Mouse (Mus musculus): ENCODE measurements around the gene Spns2. TPM values are rescaled to one million over a fixed set of nuclear protein-coding genes. Genes with fewer than 3 reads are reported as not detected.

Gene Spns2
- polyA plus RNA-seq (2015; fragmentation: Nextera tagmentation; extraction: Ambion mirVana), result 23.6 and 29.6 TPM in 2 replicates

DNA sequence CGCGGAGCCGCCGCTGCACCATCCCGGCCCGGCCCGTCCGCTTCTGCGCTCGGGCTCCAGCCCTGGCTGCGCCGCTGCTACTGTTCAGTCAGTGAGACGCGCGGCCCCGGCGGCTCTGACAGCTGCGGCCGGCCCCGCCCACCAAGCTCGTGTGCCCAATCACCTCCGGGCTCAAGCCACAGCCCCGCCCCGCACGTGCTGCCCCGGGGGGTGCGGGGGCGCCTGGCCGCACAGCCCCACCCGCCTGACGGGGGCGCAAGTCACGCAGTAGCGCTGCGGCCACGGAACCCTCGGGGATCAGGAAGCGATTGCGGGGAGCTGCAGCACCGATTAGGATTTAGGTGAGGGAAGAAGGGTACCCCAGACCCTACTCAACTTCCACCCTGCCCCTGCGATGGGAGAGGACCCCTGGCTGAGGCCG, at the start of gene Spns2:
Gene Spns2 (minus strand): TSS at position 24 of the 421 bp plus-strand sequence.
- TF ChIP-seq CTCF (IDR thresholded peaks at IDR 0.05; ENCODE audit: low read depth) (peak; percentile 68), EP300 (optimal IDR thresholded peaks at IDR 0.05) (no peak)
- peak; percentile 92 for DNase-seq (ENCODE audit: low spot score)
- Histone ChIP-seq H3K9me3 (ENCODE audit: control insufficient read depth, low read length) (no peaks in the 10 kb centered on the region), H3K9ac (ENCODE audit: low read length) (peak within 1 kb of the TSS; percentile 61), H3K36me3 (ENCODE audit: control insufficient read depth, insufficient read depth, low read length) (no peaks in the 10 kb centered on the region), H3K4me3 (ENCODE audit: low read depth, low read length) (peak within 1 kb of the TSS; percentile 50), H3K4me2 (replicated peaks; ENCODE audit: low read depth) (peak within 1 kb of the TSS; percentile 94), H3K27me3 (ENCODE audit: control insufficient read depth, insufficient read depth, low read length) (no peaks in the 10 kb centered on the region), H3K27ac (replicated peaks) (peak within 1 kb of the TSS; percentile 56), H3K4me1 (replicated peaks; ENCODE audit: control insufficient read depth, insufficient read depth) (peaks cover 6% of the 10 kb centered on the region; the same call in 1 of the 2 replicates)
- ATAC-seq (ENCODE audit: low FRiP score, low TSS enrichment), result peak; percentile 91
- WGBS, result under 1% methylated on average over 42 of the region's 42 CpGs

DNA sequence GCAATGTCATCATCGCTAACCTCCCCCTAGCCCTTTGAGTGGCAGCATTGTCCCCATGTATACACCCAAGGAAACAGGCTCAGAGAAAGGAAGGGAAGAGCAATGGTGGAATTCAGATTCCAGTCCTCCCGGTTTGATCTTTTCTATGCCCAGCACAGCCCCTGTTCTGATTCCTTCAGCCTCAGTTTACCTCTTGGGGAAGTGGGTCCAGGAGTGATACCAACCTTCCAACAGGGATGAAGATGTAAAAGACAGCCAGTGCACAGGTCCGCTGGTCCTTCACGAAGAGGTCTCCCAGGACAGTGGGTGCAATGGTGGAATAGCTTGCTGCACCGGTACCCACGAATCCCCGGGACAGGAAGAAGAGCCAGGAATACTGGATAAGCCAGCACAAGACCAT, 49.1 kb upstream of the Spns2 start:
- no peak overlapping the region for H3K4me3 ChIP-seq (ENCODE audit: low read depth, low read length)
- H3K27ac ChIP-seq (replicated peaks), result no peak overlapping the region
- H3K4me2 ChIP-seq (replicated peaks; ENCODE audit: low read depth), result no peak overlapping the region
- no peaks in the 10 kb centered on the region for H3K9me3 ChIP-seq (ENCODE audit: control insufficient read depth, low read length)
- H3K27me3 ChIP-seq (ENCODE audit: control insufficient read depth, insufficient read depth, low read length), result no peaks in the 10 kb centered on the region
- H3K9ac ChIP-seq (ENCODE audit: low read length), result no peak overlapping the region
- ATAC-seq (ENCODE audit: low FRiP score, low TSS enrichment), result no peak
- DNase-seq (ENCODE audit: low spot score), result no peak
- TF ChIP-seq CTCF (IDR thresholded peaks at IDR 0.05; ENCODE audit: low read depth) (no peak), EP300 (optimal IDR thresholded peaks at IDR 0.05) (no peak)
- WGBS, result 93% methylated on average over 7 of the region's 7 CpGs
- no peaks in the 10 kb centered on the region for H3K4me1 ChIP-seq (replicated peaks; ENCODE audit: control insufficient read depth, insufficient read depth)
- H3K36me3 ChIP-seq (ENCODE audit: control insufficient read depth, insufficient read depth, low read length), result no peaks in the 10 kb centered on the region

DNA sequence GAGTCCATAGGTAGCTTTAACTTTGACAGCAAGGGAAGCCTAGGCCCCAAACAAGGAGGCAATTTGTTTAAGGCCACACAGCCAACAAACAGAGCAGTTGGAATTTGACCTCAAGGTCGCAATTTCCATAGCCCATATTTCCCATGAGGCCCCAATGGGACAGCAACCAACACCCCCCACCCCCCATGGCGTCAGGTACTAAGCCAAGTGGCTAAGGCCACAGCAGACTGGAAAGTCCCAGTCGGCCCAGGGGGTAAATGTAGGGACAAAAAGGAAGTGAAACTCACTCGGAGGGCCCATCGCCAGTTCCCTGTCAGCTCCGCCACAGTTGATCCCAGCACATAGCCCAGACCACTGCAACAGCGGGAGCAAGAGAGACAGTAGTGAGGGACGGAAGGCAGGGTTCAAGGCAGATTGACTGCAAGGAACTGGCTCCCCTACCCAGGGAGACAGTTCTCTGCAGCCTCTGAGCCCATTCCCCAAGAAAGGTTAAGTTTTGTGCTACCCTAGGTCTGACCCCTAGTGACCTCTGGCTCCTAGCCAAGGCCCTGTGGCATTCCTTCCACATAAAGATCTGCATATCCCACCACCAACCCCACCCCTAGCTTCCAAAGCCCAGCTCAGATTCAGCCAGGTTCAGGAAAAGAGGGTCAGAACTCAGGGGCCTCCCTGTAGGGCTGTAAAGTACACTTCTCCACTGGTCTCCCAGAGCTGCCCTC, 48.5 kb upstream of the Spns2 start:
- DNase-seq (ENCODE audit: low spot score) (no peak), ATAC-seq (ENCODE audit: low FRiP score, low TSS enrichment) (no peak)
- no peaks in the 10 kb centered on the region for H3K27me3 ChIP-seq (ENCODE audit: control insufficient read depth, insufficient read depth, low read length)
- TF ChIP-seq CTCF (IDR thresholded peaks at IDR 0.05; ENCODE audit: low read depth) (no peak), EP300 (optimal IDR thresholded peaks at IDR 0.05) (no peak)
- no peak overlapping the region for H3K9ac ChIP-seq (ENCODE audit: low read length)
- no peaks in the 10 kb centered on the region for H3K4me1 ChIP-seq (replicated peaks; ENCODE audit: control insufficient read depth, insufficient read depth)
- H3K4me2 ChIP-seq (replicated peaks; ENCODE audit: low read depth), result no peak overlapping the region
- H3K9me3 ChIP-seq (ENCODE audit: control insufficient read depth, low read length), result no peaks in the 10 kb centered on the region
- no peak overlapping the region for H3K4me3 ChIP-seq (ENCODE audit: low read depth, low read length)
- H3K27ac ChIP-seq (replicated peaks), result no peak overlapping the region
- H3K36me3 ChIP-seq (ENCODE audit: control insufficient read depth, insufficient read depth, low read length), result no peaks in the 10 kb centered on the region
- 52% methylated on average over 8 of the region's 8 CpGs for WGBS

DNA sequence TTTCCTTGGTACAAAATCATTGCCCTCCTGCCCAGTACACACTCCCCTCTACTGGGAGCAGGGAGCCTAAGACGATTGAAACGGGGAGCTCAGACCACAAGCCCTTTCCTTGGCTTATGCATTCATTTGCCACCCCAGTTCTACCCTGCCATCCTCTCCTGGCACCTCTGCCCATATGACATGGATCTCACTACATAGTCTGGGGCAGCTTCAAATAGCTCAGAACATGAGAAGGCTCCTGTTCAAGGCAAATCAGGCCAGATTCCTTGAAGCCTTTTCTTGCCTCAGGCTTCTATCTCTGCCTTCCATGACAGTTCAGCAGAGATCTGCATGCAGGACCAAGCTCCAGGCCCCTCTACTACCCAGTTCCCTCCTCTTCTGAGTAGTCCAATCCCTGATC, 47.8 kb upstream of the Spns2 start:
- WGBS, result 92% methylated on average over 2 of the region's 2 CpGs
- H3K4me1 ChIP-seq (replicated peaks; ENCODE audit: control insufficient read depth, insufficient read depth), result no peaks in the 10 kb centered on the region
- H3K27me3 ChIP-seq (ENCODE audit: control insufficient read depth, insufficient read depth, low read length), result no peaks in the 10 kb centered on the region
- H3K4me2 ChIP-seq (replicated peaks; ENCODE audit: low read depth), result no peak overlapping the region
- no peak overlapping the region for H3K9ac ChIP-seq (ENCODE audit: low read length)
- DNase-seq (ENCODE audit: low spot score) (no peak), ATAC-seq (ENCODE audit: low FRiP score, low TSS enrichment) (no peak)
- TF ChIP-seq CTCF (IDR thresholded peaks at IDR 0.05; ENCODE audit: low read depth) (no peak), EP300 (optimal IDR thresholded peaks at IDR 0.05) (no peak)
- no peak overlapping the region for H3K27ac ChIP-seq (replicated peaks)
- H3K4me3 ChIP-seq (ENCODE audit: low read depth, low read length), result no peak overlapping the region
- no peaks in the 10 kb centered on the region for H3K36me3 ChIP-seq (ENCODE audit: control insufficient read depth, insufficient read depth, low read length)
- H3K9me3 ChIP-seq (ENCODE audit: control insufficient read depth, low read length), result no peaks in the 10 kb centered on the region

DNA sequence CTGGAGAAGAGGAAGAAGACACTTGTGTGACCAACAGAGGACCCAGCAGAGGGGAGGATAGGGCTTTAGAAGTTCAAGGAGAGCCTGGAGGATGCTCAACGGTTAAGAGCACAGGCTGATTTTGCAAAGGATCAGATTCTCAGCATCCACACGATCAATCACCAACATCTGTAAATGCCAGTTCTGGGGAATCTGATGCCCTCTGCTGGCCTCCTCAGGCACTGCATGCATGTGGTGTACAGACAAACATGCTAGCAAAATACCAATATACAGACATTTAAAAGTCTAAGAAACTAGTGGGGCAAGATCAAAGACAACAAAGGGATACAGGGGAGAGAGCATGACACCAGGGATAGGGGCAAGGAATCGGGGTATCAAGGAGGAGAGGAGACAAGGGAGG, 45.8 kb upstream of the Spns2 start:
- 84% methylated on average over 3 of the region's 3 CpGs for WGBS
- Histone ChIP-seq H3K9ac (ENCODE audit: low read length) (no peak overlapping the region), H3K27ac (replicated peaks) (no peak overlapping the region), H3K4me3 (ENCODE audit: low read depth, low read length) (no peak overlapping the region), H3K36me3 (ENCODE audit: control insufficient read depth, insufficient read depth, low read length) (no peaks in the 10 kb centered on the region), H3K27me3 (ENCODE audit: control insufficient read depth, insufficient read depth, low read length) (no peaks in the 10 kb centered on the region), H3K4me1 (replicated peaks; ENCODE audit: control insufficient read depth, insufficient read depth) (no peaks in the 10 kb centered on the region), H3K4me2 (replicated peaks; ENCODE audit: low read depth) (no peak overlapping the region), H3K9me3 (ENCODE audit: control insufficient read depth, low read length) (no peaks in the 10 kb centered on the region)
- TF ChIP-seq CTCF (IDR thresholded peaks at IDR 0.05; ENCODE audit: low read depth) (peak; percentile 63), EP300 (optimal IDR thresholded peaks at IDR 0.05) (no peak)
- DNase-seq (ENCODE audit: low spot score) (no peak), ATAC-seq (ENCODE audit: low FRiP score, low TSS enrichment) (no peak)

DNA sequence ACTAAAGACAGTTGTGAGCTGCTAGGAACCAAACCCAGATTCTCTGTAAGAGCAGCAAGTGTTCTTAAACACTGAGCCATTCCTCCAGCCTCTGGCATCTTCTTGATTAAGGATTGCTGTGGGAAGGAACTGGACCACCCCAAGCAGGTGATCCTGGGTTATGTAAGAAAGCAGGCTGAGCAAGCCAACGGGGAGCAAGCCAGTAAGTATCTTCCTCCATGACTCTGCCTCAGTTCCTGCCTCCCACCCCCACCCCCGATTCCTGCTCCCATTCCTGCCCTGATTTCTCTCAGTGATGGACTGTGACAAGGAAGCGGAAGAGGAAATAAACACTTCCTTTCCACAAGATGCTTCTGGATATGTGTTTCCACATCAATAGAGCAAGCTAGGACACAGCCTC, 43.2 kb upstream of the Spns2 start:
- H3K9me3 ChIP-seq (ENCODE audit: control insufficient read depth, low read length), result no peaks in the 10 kb centered on the region
- no peaks in the 10 kb centered on the region for H3K27me3 ChIP-seq (ENCODE audit: control insufficient read depth, insufficient read depth, low read length)
- ATAC-seq (ENCODE audit: low FRiP score, low TSS enrichment) (no peak), DNase-seq (ENCODE audit: low spot score) (no peak)
- H3K9ac ChIP-seq (ENCODE audit: low read length), result no peak overlapping the region
- WGBS, result 75% methylated on average over 3 of the region's 3 CpGs
- no peaks in the 10 kb centered on the region for H3K4me1 ChIP-seq (replicated peaks; ENCODE audit: control insufficient read depth, insufficient read depth)
- no peaks in the 10 kb centered on the region for H3K36me3 ChIP-seq (ENCODE audit: control insufficient read depth, insufficient read depth, low read length)
- no peak overlapping the region for H3K4me3 ChIP-seq (ENCODE audit: low read depth, low read length)
- H3K27ac ChIP-seq (replicated peaks), result no peak overlapping the region
- TF ChIP-seq CTCF (IDR thresholded peaks at IDR 0.05; ENCODE audit: low read depth) (no peak), EP300 (optimal IDR thresholded peaks at IDR 0.05) (no peak)
- H3K4me2 ChIP-seq (replicated peaks; ENCODE audit: low read depth), result no peak overlapping the region

Measured in stomach, postnatal 0 days (tissue).